Mouse (Mus musculus): ENCODE data around the gene Gm12394.
"Not testable (repeated sequence)": the region's sequence is repeated elsewhere in the genome, so short reads cannot be mapped to it uniquely, and the experiment has no call there.

Gene Gm12394

GRCm38 (mm10) chr4:42853788-42854187 is 2.8 kb downstream of the Gm12394 start, which contains the start of gene Fam205a1:
TSS of gene Fam205a1 (minus strand) at chr4:42853888.
- DNase-seq: not testable (repeated sequence)

GRCm38 (mm10) chr4:42773893-42774292 is 82.7 kb downstream of the Gm12394 start, which contains the start of gene Ccl21a:
TSS of gene Ccl21a (minus strand) at chr4:42773993.
- DNase-seq: not testable (repeated sequence)

- not testable (repeated sequence) for DNase-seq
These were observed 100.1 kb downstream of the Gm12394 start, which contains the start of gene Ccl19 for GRCm38 (mm10) chr4:42756477-42756876. TSS of gene Ccl19 (minus strand) at chr4:42756577.

GRCm38 (mm10) chr4:42735245-42735644 is 121.3 kb downstream of the Gm12394 start, which contains the start of gene 4930578G10Rik:
TSS of gene 4930578G10Rik (plus strand) at chr4:42735545.
- not testable (repeated sequence) for DNase-seq

Data from thymus, postnatal 4 days (tissue).